Mouse (Mus musculus): ENCODE data around the gene Kcnip2.

GRCm38 (mm10) chr19:45855284-45855920, 39.5 kb upstream of the Kcnip2 start:
- TF ChIP-seq CTCF (IDR thresholded peaks at IDR 0.05; ENCODE audit: control insufficient read depth, insufficient read depth, low read length), result no peak
- no peak for TF ChIP-seq POLR2A (IDR thresholded peaks at IDR 0.05; ENCODE audit: borderline replicate concordance, control insufficient read depth, low read depth, low read length)

All from bone marrow, adult 2 months (tissue).